Mouse (Mus musculus) brain, embryonic 14.5 days (tissue): ENCODE data around the gene Hspbp1.

Source experiments
- CTCF ChIP-seq: fragments of 200-500 bp; IDR thresholded peaks from 2 replicates; pipeline ENCODE4 v1.5.1; 2012; ENCODE audit warnings: inconsistent platforms, mild to moderate bottlenecking, moderate library complexity, borderline replicate concordance; ENCODE audit not compliant: insufficient read depth, insufficient read length; ENCODE audit errors: extremely low read depth
- POLR2A ChIP-seq: fragments of 200-500 bp; IDR thresholded peaks from 2 replicates; pipeline ENCODE4 v1.6.1; 2012; ENCODE audit warnings: mild to moderate bottlenecking, inconsistent platforms, borderline replicate concordance; ENCODE audit not compliant: poor library complexity, insufficient read depth, insufficient read length, severe bottlenecking; ENCODE audit errors: extremely low read depth

GRCm38 (mm10) chr7:4705098-4705497 is 20.2 kb upstream of the Hspbp1 start:
- TF ChIP-seq POLR2A (no peak), CTCF (peak; percentile 65; the same call in 1 of the 2 replicates)
